Mouse (Mus musculus) inflammation-experienced regulatory T-cells, adult 16 weeks (primary cell): ENCODE data around the gene Mrrf. TPM values are rescaled to one million over a fixed set of nuclear protein-coding genes. Genes with fewer than 3 reads are reported as not detected.

Experiments
- polyA plus RNA-seq: library from polyadenylated mRNA; unstranded; fragments of 100-300 nt; shearing (Covaris generic); gene quantifications from one replicate; pipeline ENCODE4 v1.2.1, GENCODE M21; 2017

Gene Mrrf
- 15.0 TPM for polyA plus RNA-seq

DNA sequence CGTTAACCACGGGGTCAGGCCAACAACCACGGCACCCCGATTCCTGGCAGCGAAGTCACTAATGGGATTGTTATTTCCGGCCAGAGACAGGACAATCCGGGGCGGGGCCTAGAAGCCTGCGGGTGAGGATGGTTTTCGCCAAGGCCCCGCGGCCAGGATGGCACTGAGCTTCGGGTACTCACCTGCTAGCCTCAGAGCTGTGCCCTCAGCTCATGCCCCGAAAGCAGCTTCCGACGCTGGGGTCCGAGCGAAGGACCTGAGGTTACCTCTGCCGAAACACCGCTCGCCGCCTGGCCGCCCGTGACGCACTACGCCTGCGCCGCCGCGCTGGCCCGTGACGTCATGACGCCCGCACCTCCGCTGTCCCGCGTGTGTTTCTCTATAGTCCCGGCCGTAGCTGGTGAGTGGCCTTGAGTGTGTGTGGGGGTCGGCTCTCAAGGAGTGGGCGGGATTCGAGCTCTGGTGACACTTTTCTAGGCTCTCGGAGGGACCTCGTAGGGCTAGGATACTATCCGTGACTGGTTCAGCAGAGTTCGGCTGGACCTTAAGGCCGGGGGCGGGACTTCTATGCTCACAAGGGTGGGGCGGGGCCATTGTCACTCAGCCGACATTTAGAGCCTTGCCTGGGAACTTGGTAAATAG, at the start of gene Mrrf, which contains the start of gene Rbm18:
Mrrf (plus strand) TSS at position 90 of the 642 bp plus-strand sequence.
Rbm18 (minus strand) TSS at position 474 of the 642 bp plus-strand sequence.

DNA sequence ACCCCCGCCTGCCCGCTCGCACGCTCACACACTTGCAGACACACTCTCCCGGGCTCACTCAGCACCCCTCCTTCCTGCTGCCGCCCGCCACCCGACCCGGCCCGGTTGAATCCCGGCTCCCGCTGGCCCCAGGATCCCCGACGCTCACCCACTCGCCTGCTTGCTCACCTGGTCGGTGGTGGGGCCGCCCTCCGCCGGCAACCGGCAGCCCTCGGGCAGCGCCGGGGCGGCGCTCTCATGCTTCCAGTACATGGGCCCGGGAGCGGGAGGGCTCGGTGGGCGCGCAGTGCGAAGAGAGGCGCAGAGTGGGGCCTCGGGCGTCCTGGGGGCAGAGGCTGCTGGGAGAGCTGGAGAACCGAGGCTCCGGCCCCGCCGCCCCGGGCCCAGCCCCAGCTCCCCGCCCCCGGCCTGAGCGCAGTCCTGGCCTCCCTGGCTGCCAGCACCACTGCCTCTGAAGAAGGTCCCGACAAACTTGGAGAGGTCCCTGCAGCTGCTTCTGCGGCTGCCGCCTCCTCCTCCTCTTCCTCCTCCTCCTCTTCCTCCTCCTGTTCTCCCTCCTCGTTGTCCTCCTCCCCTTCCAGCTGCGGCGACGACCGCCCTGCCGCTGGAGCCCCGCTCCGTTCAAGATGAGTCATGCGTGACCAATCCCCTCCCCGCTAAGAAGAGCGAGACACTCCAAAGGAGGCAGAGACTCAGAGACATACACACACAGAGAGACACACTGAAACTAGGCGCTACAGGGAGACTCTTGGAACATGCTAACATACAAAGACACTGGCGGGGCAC, 31.0 kb upstream of the Mrrf start, which contains the start of gene Lhx6:
Lhx6 (minus strand) TSS at position 453 of the 786 bp plus-strand sequence.

DNA sequence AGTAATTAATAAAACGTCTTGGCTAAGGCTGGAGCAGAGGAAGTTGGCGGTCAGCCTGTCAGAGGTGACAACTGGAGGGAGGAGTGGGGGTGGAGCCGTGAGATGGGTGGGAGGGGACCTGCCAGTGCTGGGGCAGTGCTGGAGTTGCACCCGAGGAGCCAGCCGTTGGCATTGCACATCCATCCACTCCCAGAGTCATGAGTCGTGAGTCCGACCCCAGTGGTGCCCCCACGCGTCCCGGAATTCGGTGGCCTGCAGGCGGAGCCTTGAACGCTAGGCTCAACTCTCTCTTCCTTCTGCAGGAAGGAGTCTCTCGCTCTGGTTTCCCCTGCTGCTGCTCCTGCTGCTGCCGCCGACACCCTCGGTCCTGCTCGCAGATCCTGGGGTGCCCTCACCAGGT, 94.2 kb downstream of the Mrrf start, which contains the start of gene Ptgs1:
Ptgs1 (plus strand) TSS at position 61 of the 400 bp plus-strand sequence.

Other genes with a start within 250 kb of the Mrrf start
- gene Ttll11, start 156.5 kb upstream of the Mrrf start, polyA plus RNA-seq: not detected
- gene Ndufa8, start 87.0 kb upstream of the Mrrf start, polyA plus RNA-seq: 158 TPM
- not detected for gene Morn5, start 86.9 kb upstream of the Mrrf start, polyA plus RNA-seq
- gene Lhx6, start 31.0 kb upstream of the Mrrf start, polyA plus RNA-seq: not detected
- 69.1 TPM for gene Rbm18, start 384 bp downstream of the Mrrf start, polyA plus RNA-seq
- 3.4 TPM for gene Ptgs1, start 94.0 kb downstream of the Mrrf start, polyA plus RNA-seq
- 0.05 TPM for gene Olfr338, start 237.1 kb downstream of the Mrrf start, polyA plus RNA-seq